Mouse (Mus musculus) liver, embryonic 14.5 days (tissue): ENCODE measurements around the gene Irgm2. TPM values are rescaled to one million over a fixed set of nuclear protein-coding genes. Genes with fewer than 3 reads are reported as not detected.
A peak's percentile ranks its signal among the peaks of the same experiment; 100 is the strongest.

Experiments used
- ATAC-seq: fragments of 200-750 bp; cut with Nextera tagmentation; 2 replicates; pipeline ENCODE4 v1.8.0; 2017; ENCODE audit warnings: moderate number of reproducible peaks, mild to moderate bottlenecking, moderate library complexity; ENCODE audit not compliant: insufficient read depth
- DNase-seq, 3 experiments: peaks; one replicate each; pipeline ENCODE4 v3.0.0-alpha.2; 2012 to 2013; ENCODE audit warnings: low read depth in 3 of 3, low spot score in 3 of 3
- H3K27ac ChIP-seq: fragments of 300-500 bp; sonication (generic); 2 replicates; pipeline ENCODE4 v1.5.1; 2014; ENCODE audit warnings: moderate library complexity, mild to moderate bottlenecking, control low read depth, inconsistent platforms
- H3K27me3 ChIP-seq: fragments of 300-500 bp; sonication (generic); 2 replicates; pipeline ENCODE4 v1.6.1; 2014; ENCODE audit warnings: mild to moderate bottlenecking, low read length, moderate library complexity; ENCODE audit not compliant: control insufficient read depth, insufficient read depth
- H3K36me3 ChIP-seq: fragments of 300-500 bp; sonication (generic); replicated peaks from 2 replicates; pipeline ENCODE4 v1.6.1; 2014; ENCODE audit warnings: low read depth; ENCODE audit not compliant: control insufficient read depth, insufficient read depth
- H3K4me1 ChIP-seq, 2 experiments: fragments of 200-500 bp in 1 of 2; fragments of 300-500 bp in 1 of 2; sonication (generic) in 1 of 2; replicated peaks; 2 replicates each; pipeline ENCODE4 v1.6.1; 2012 to 2014; ENCODE audit warnings: antibody characterized with exemption in 1 of 2, inconsistent platforms in 1 of 2, low read length in 1 of 2; ENCODE audit not compliant: control insufficient read depth in 2 of 2, insufficient read depth in 2 of 2
- H3K4me2 ChIP-seq: fragments of 300-500 bp; sonication (generic); 2 replicates; pipeline ENCODE4 v1.6.1; 2014; ENCODE audit warnings: low read depth, mild to moderate bottlenecking, control low read depth, moderate library complexity
- H3K4me3 ChIP-seq, 2 experiments: fragments of 200-500 bp in 1 of 2; fragments of 300-500 bp in 1 of 2; sonication (generic) in 1 of 2; 2 replicates each; pipeline ENCODE4 v1.5.1; 2012 to 2014; ENCODE audit warnings: low read depth in 2 of 2, low read length in 2 of 2, mild to moderate bottlenecking in 2 of 2, control low read depth in 1 of 2, inconsistent platforms in 1 of 2, moderate library complexity in 1 of 2; ENCODE audit not compliant: insufficient read depth in 1 of 2
- H3K9ac ChIP-seq: fragments of 300-500 bp; sonication (generic); replicated peaks from 2 replicates; pipeline ENCODE4 v1.6.1; 2014; ENCODE audit warnings: mild to moderate bottlenecking, control low read depth, moderate library complexity
- H3K9me3 ChIP-seq: fragments of 300-500 bp; sonication (generic); 2 replicates; pipeline ENCODE4 v1.6.1; 2016; ENCODE audit warnings: low read length, mixed read lengths; ENCODE audit not compliant: control insufficient read depth
- CTCF ChIP-seq: IDR thresholded peaks from 2 replicates; pipeline ENCODE4 v1.5.1; 2016; ENCODE audit warnings: antibody characterized with exemption, low read depth, control low read depth
- EP300 ChIP-seq: IDR thresholded peaks from 2 replicates; pipeline ENCODE4 v1.6.1; 2016; ENCODE audit warnings: antibody characterized with exemption, low read depth
- WGBS: fragments of 180-500 bp; shearing (Covaris S2); extraction: QIAGEN DNeasy Blood & Tissue Kit; methylation state at CpG from one replicate; pipeline ENCODE4 v1.1.7; 2014; ENCODE audit not compliant: insufficient replicate concordance; 5-methylcytosine and 5-hydroxymethylcytosine counted together
- polyA plus RNA-seq, 2 experiments: library from polyadenylated mRNA; depleted of rRNA in 1 of 2; stranded (reverse) in 1 of 2; unstranded in 1 of 2; fragments of >200 nt; fragmentation: Nextera tagmentation in 1 of 2; extraction: Ambion mirVana in 1 of 2; gene quantifications; 2 replicates each; pipeline versions ENCODE4 v1.2.1 to v1.2.3; 2012 to 2014

Gene Irgm2
- polyA plus RNA-seq, 2 experiments, result 2.8 to 3.0 TPM

DNA sequence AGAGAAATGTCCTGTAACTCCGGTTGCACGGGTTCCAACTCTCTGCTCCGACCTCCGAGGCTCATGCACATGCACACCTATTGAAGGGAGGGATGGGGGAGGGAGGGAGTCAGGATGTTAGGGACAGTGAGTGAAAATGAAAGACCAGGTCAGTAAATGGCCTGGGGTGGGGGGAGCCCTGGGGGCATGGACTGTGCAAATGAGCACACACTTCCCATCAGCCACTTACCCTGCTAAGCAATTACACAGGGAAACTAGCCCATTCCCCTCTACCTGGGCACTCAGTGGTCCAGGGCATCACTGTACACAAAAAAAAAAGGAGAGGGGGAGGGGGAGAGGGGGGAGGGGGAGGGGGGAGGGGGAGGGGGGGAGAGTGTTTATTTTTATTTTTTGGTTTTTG is 755 bp upstream of the Irgm2 start:
- Histone ChIP-seq H3K36me3 (no peaks in the 10 kb centered on the region), H3K27ac (no peak overlapping the region; the same call in 1 of the 2 replicates), H3K4me3 (peak overlapping the region in 1 of 2 experiments; percentile 77; a peak in 2 of 4 replicates), H3K27me3 (no peaks in the 10 kb centered on the region), H3K4me2 (peak overlapping the region; percentile 92), H3K4me1 (peaks cover 0 to 21% of the 10 kb centered on the region in 2 experiments; a peak in 2 of 4 replicates), H3K9ac (peak overlapping the region; percentile 83), H3K9me3 (no peaks in the 10 kb centered on the region)
- DNase-seq (no peak), ATAC-seq (no peak)
- no peak for TF ChIP-seq EP300
- TF ChIP-seq CTCF, result no peak
- 88% methylated on average over 4 of the region's 4 CpGs for WGBS

DNA sequence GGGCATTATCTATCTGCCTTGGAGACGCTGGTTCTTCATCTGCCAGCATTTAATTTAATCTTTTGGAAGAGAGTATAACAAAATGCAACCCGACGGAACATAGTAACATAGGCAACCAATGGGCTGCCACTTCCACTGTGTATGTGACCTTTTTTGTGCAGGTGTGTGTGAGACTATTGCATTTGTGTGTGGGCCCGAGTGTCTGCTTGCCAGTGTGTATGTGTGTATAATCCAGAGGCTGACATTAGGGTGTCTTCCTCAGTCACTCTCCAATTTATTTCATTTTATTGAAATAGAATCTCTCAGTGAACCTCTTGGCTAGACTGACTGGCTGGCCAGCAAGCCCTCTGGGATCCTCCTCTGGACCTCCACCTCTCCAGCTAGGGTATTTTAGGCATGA is 808 bp downstream of the Irgm2 start:
- ATAC-seq, result no peak
- Histone ChIP-seq H3K4me2 (peak overlapping the region; percentile 92), H3K9ac (peak overlapping the region; percentile 42), H3K27ac (no peak overlapping the region; the same call in 1 of the 2 replicates), H3K4me1 (peaks cover 0 to 18% of the 10 kb centered on the region in 2 experiments; a peak in 2 of 4 replicates), H3K9me3 (no peaks in the 10 kb centered on the region), H3K27me3 (no peaks in the 10 kb centered on the region), H3K4me3 (peak overlapping the region; percentile 77 to 90), H3K36me3 (no peaks in the 10 kb centered on the region)
- WGBS, result 64% methylated on average over 4 of the region's 4 CpGs
- TF ChIP-seq EP300, result no peak
- TF ChIP-seq CTCF, result no peak
- DNase-seq, result no peak

DNA sequence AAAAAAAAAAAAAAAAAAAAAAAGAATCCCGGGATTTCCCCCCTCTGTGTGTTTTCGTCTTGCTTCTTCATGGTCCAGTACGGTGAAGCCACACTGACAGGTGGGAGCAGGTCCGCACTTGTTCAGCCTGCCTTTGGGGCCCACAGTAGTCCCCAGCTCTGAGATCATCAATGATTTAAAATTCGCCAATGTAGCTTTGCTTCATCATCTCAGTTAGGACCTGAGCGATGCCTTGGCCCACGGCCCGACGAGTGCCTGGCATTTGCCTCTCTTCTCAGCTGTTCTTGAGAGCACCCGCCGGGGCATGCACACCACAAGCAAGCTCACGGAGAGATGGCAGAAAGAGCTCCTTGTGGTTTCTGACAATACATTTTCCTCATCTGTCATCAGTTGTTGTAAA is 1.6 kb downstream of the Irgm2 start:
- no peak overlapping the region for H3K4me2 ChIP-seq
- TF ChIP-seq CTCF, result no peak
- no peak for TF ChIP-seq EP300
- no peaks in the 10 kb centered on the region for H3K27me3 ChIP-seq
- WGBS, result 78% methylated on average over 12 of the region's 12 CpGs
- no peak for ATAC-seq
- H3K27ac ChIP-seq, result no peak overlapping the region
- H3K36me3 ChIP-seq, result no peaks in the 10 kb centered on the region
- H3K9ac ChIP-seq, result no peak overlapping the region
- H3K4me3 ChIP-seq, result no peak overlapping the region
- DNase-seq, result no peak
- H3K9me3 ChIP-seq, result no peaks in the 10 kb centered on the region
- H3K4me1 ChIP-seq, result peaks cover 0 to 18% of the 10 kb centered on the region in 2 experiments; a peak in 2 of 4 replicates

DNA sequence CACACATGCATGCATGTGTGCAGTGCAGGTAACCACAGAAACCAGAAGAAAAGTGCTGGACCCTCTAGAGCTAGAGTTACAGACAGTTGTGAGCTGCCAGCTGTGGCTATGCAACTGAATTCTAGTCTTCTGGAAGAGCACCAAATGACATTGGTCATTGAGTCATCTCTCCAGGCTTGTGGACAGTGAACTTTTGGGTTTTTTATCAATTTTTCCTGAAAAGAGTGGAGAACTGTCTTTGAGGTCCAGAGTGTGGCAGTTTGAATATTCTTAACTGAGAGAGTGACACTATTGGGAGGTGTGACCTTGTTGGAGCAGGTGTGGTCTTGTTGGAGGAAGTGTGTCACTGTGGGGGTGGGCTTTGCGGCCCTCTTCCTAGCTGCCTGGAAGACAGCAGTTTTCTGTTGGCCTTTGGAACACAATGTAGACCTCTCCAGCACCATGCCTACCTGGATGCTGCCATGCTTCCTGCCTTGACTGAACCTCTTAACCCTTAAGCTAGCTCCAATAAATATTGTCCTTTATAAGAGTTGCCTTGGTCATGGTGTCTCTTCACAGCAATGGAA is 11.0 kb downstream of the Irgm2 start:
- Histone ChIP-seq H3K4me1 (peaks cover 20 to 31% of the 10 kb centered on the region in 2 experiments), H3K9ac (no peak overlapping the region), H3K4me3 (no peak overlapping the region), H3K36me3 (no peaks in the 10 kb centered on the region), H3K9me3 (no peaks in the 10 kb centered on the region), H3K27me3 (no peaks in the 10 kb centered on the region), H3K4me2 (no peak overlapping the region), H3K27ac (no peak overlapping the region)
- ATAC-seq, result no peak
- 74% methylated on average over 1 of the region's 1 CpGs for WGBS
- DNase-seq, result no peak
- TF ChIP-seq EP300, result no peak
- no peak for TF ChIP-seq CTCF

DNA sequence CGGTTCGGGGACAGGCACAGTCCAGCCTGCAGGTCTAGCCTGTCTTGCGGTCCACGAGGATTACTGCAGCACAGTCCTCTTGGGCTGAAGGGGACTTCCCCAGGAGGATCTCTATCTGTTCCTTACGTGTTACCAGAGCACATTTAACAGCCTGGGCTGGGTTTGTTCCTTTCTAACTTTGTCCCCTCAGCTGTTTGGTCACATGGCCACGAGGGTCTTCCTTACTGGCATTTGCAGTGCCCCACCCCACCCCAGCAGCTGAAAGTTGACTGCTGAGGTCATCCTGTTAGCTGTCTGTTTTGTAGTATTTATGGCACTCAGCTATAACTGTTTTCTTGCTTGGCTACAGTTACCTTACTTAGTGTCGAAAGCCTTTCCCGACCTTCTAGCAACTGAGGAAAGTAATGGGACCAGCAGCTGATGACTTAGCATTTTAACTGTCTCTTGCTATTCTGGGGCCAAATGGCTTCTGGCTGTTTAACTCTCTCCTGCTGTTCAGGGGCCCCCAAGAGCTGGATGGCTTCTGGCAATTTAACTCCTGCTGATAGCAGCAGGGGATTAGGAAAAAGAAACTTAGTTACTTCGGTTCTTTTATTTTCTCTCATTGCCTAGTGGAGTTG is 11.8 kb downstream of the Irgm2 start:
- ATAC-seq (no peak), DNase-seq (no peak)
- Histone ChIP-seq H3K4me2 (peak overlapping the region; percentile 32), H3K36me3 (no peaks in the 10 kb centered on the region), H3K9me3 (no peaks in the 10 kb centered on the region), H3K27ac (peak overlapping the region; percentile 28), H3K4me3 (no peak overlapping the region), H3K9ac (peak overlapping the region; percentile 1), H3K27me3 (no peaks in the 10 kb centered on the region), H3K4me1 (peaks cover 25 to 36% of the 10 kb centered on the region in 2 experiments)
- no peak for TF ChIP-seq CTCF
- 20% methylated on average over 9 of the region's 9 CpGs for WGBS
